In the genomic region with DNA sequence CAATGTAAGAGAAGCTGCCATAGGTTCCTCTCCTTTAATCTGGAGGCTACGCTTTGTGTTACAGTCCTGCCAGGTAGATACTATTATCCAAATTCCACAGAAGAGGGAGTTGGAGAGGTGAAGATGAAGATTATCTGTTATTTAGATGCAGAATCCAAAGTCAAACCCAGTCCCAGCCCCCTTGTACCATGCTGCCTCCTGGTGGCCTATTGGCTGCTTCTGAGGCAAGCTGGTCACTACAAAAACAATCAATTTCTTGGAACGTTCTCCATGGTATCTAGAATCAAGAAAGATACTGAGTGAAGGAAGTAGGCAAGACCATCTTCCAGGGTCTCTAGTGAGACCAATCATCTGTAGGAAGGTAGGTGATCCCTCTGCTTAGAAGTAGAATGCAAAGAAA, we compare ENCODE assay signal across 9 mouse cellular contexts. TPM values are rescaled to one million over a fixed set of nuclear protein-coding genes. Genes with fewer than 3 reads are reported as not detected.
DNase-seq lines count a peak whose midpoint lies in the region; TF ChIP-seq lines count a peak whose summit lies in the region.
"Had no signal": no experiment of that assay in that cellular context is flagged by ENCODE, and none has a peak within 500 bp of the region (broad histone marks: within the 10 kb centered on the region; RNA-seq: fewer than 3 reads in every experiment).

No protein-coding gene starts in this region.

- no peaks in the 10 kb centered on the region for H3K4me1 ChIP-seq in thymus, adult 2 months (replicated peaks; ENCODE audit: control insufficient read depth, insufficient read depth, low read length)
- H3K4me1 ChIP-seq: lung, embryonic 15.5 days had no signal

- TF ChIP-seq POLR2A in thymus, adult 2 months (IDR thresholded peaks at IDR 0.05; ENCODE audit: control insufficient read depth, extremely low read depth, insufficient read depth, low read length, poor library complexity) = no peak

- TF ChIP-seq CTCF in thymus, adult 2 months (IDR thresholded peaks at IDR 0.05; ENCODE audit: borderline replicate concordance, control insufficient read depth, extremely low read depth, insufficient read depth, low read length, poor library complexity) = no peak

- no peaks in the 10 kb centered on the region for H3K36me3 ChIP-seq in thymus, adult 2 months (ENCODE audit: control insufficient read depth, insufficient read depth, low read length)
- H3K36me3 ChIP-seq: lung, embryonic 15.5 days had no signal

- WGBS in thymus, adult 2 months = 78% methylated on average over 2 of the region's 2 CpGs

- H3K27ac ChIP-seq in thymus, adult 2 months (ENCODE audit: control insufficient read depth, insufficient read depth, low read length) = no peak overlapping the region
- H3K27ac ChIP-seq: lung, embryonic 15.5 days had no signal

- DNase-seq in adrenal gland, adult (ENCODE audit: inconsistent age in 2 of 2, low spot score in 1 of 2) = peak; percentile 35 to 62
- no peak for DNase-seq in adrenal gland, postnatal 4 days (ENCODE audit: low spot score in 2 of 2)
- peak; percentile 41 for DNase-seq in thymus, adult 2 months
- DNase-seq in thymus, adult 18-20 months = no peak
- DNase-seq in kidney, postnatal 4 days = peak; percentile 9 to 24
- DNase-seq in thymus, postnatal 4 days = peak; percentile 79
- no peak for DNase-seq in cerebellum, adult 11 months
- DNase-seq in layer of hippocampus, postnatal 14 days (ENCODE audit: low spot score in 2 of 2) = no peak

- H3K27me3 ChIP-seq in thymus, adult 2 months (ENCODE audit: control insufficient read depth, insufficient read depth, low read length) = no peaks in the 10 kb centered on the region
- H3K27me3 ChIP-seq: lung, embryonic 15.5 days had no signal

- H3K4me3 ChIP-seq in thymus, adult 2 months (ENCODE audit: control insufficient read depth, insufficient read depth, low read length) = no peak overlapping the region
- H3K4me3 ChIP-seq: lung, embryonic 15.5 days had no signal

RNA-seq across cellular contexts. Expression of a gene that starts 34.2 kb away (rescaled TPM):
- 10 to 100 TPM; 22.3 to 24.4 TPM for total RNA-seq in adrenal gland, postnatal 4 days (2021)
- 2.1 TPM in 2 replicates for polyA plus RNA-seq in thymus, adult 2 months (2012; rRNA removed)
- total RNA-seq in layer of hippocampus, postnatal 14 days (2021) = 100 to 1,000 TPM; 119 to 120 TPM

RNA-seq across cellular contexts. Expression of a gene that starts 40.4 kb away (rescaled TPM):
- total RNA-seq in adrenal gland, postnatal 4 days (2021) = 10 to 100 TPM; 69.6 to 70.1 TPM
- polyA plus RNA-seq in thymus, adult 2 months (2012; rRNA removed) = 39.9 and 43.5 TPM in 2 replicates
- total RNA-seq in layer of hippocampus, postnatal 14 days (2021) = 10 to 100 TPM; 36.1 to 42.6 TPM

Comparison
In these comparisons a context has a peak if more than half of its experiments do, and no peak if none do; other contexts are left out.
1. DNase-seq: peak in adrenal gland, adult (2 of 2), thymus, adult 2 months (single experiment), kidney, postnatal 4 days (2 of 2) and thymus, postnatal 4 days (single experiment); none in adrenal gland, postnatal 4 days (0 of 2), thymus, adult 18-20 months (0 of 2), cerebellum, adult 11 months (single experiment) and layer of hippocampus, postnatal 14 days (0 of 2).
2. RNA of a gene that starts 34.2 kb away (total RNA-seq): 119 to 120 TPM in layer of hippocampus, postnatal 14 days; 22.3 to 24.4 TPM in adrenal gland, postnatal 4 days; every median in the first group is over 4 times any median in the second.